Mouse (Mus musculus): ENCODE data around the gene Kcnip1. TPM values are rescaled to one million over a fixed set of nuclear protein-coding genes. Genes with fewer than 3 reads are reported as not detected.

Kcnip1 gene
- polyA plus RNA-seq, 1 experiment from 2014 or later: 2.0 TPM

GRCm38 (mm10) chr11:34008702-34009101, 15.8 kb upstream of the Kcnip1 start:
- no peaks in the 10 kb centered on the region for H3K9me3 ChIP-seq (replicated peaks; ENCODE audit: low read length)
- H3K27me3 ChIP-seq (ENCODE audit: insufficient read depth, low read length): no peaks in the 10 kb centered on the region
- DNase-seq (ENCODE audit: low spot score): peak; percentile 75
- H3K36me3 ChIP-seq (ENCODE audit: insufficient read depth, low read length): no peaks in the 10 kb centered on the region
- 46% methylated on average over 9 of the region's 9 CpGs for WGBS
- TF ChIP-seq CTCF (IDR thresholded peaks at IDR 0.05; ENCODE audit: low read depth): peak; percentile 80
- no peaks in the 10 kb centered on the region for H3K4me1 ChIP-seq (replicated peaks; ENCODE audit: insufficient read depth, low read length)
- ATAC-seq (replicated peaks; ENCODE audit: low FRiP score, low read depth): no peak
- H3K4me2 ChIP-seq (ENCODE audit: low read length): no peak overlapping the region
- H3K4me3 ChIP-seq (replicated peaks; ENCODE audit: low read depth, low read length): no peak overlapping the region
- no peak overlapping the region for H3K27ac ChIP-seq
- no peak overlapping the region for H3K9ac ChIP-seq (ENCODE audit: low read depth, low read length)

- Histone ChIP-seq H3K4me3 (replicated peaks; ENCODE audit: low read depth, low read length) (no peak overlapping the region), H3K36me3 (ENCODE audit: insufficient read depth, low read length) (no peaks in the 10 kb centered on the region), H3K9ac (ENCODE audit: low read depth, low read length) (no peak overlapping the region), H3K27me3 (ENCODE audit: insufficient read depth, low read length) (no peaks in the 10 kb centered on the region), H3K27ac (no peak overlapping the region), H3K4me2 (ENCODE audit: low read length) (no peak overlapping the region), H3K4me1 (replicated peaks; ENCODE audit: insufficient read depth, low read length) (no peaks in the 10 kb centered on the region), H3K9me3 (replicated peaks; ENCODE audit: low read length) (no peaks in the 10 kb centered on the region)
- no peak for TF ChIP-seq CTCF (IDR thresholded peaks at IDR 0.05; ENCODE audit: low read depth)
- 90% methylated on average over 11 of the region's 11 CpGs for WGBS
- no peak for ATAC-seq (replicated peaks; ENCODE audit: low FRiP score, low read depth)
- DNase-seq (ENCODE audit: low spot score): no peak
Observed at GRCm38 (mm10) chr11:34008214-34008613, 15.3 kb upstream of the Kcnip1 start.

GRCm38 (mm10) chr11:34007616-34008015, 14.7 kb upstream of the Kcnip1 start:
- DNase-seq (ENCODE audit: low spot score) (no peak), ATAC-seq (replicated peaks; ENCODE audit: low FRiP score, low read depth) (no peak)
- Histone ChIP-seq H3K9ac (ENCODE audit: low read depth, low read length) (no peak overlapping the region), H3K4me2 (ENCODE audit: low read length) (no peak overlapping the region), H3K27me3 (ENCODE audit: insufficient read depth, low read length) (no peaks in the 10 kb centered on the region), H3K4me3 (replicated peaks; ENCODE audit: low read depth, low read length) (no peak overlapping the region), H3K4me1 (replicated peaks; ENCODE audit: insufficient read depth, low read length) (no peaks in the 10 kb centered on the region), H3K9me3 (replicated peaks; ENCODE audit: low read length) (no peaks in the 10 kb centered on the region), H3K36me3 (ENCODE audit: insufficient read depth, low read length) (no peaks in the 10 kb centered on the region), H3K27ac (no peak overlapping the region)
- WGBS: 91% methylated on average over 2 of the region's 2 CpGs
- no peak for TF ChIP-seq CTCF (IDR thresholded peaks at IDR 0.05; ENCODE audit: low read depth)

GRCm38 (mm10) chr11:34002593-34002965, 9.6 kb upstream of the Kcnip1 start:
- no peaks in the 10 kb centered on the region for H3K4me1 ChIP-seq (replicated peaks; ENCODE audit: insufficient read depth, low read length)
- H3K4me2 ChIP-seq (ENCODE audit: low read length): no peak overlapping the region
- 71% methylated on average over 5 of the region's 5 CpGs for WGBS
- no peaks in the 10 kb centered on the region for H3K27me3 ChIP-seq (ENCODE audit: insufficient read depth, low read length)
- H3K27ac ChIP-seq: no peak overlapping the region
- ATAC-seq (replicated peaks; ENCODE audit: low FRiP score, low read depth) (no peak), DNase-seq (ENCODE audit: low spot score) (no peak)
- no peaks in the 10 kb centered on the region for H3K9me3 ChIP-seq (replicated peaks; ENCODE audit: low read length)
- no peaks in the 10 kb centered on the region for H3K36me3 ChIP-seq (ENCODE audit: insufficient read depth, low read length)
- H3K4me3 ChIP-seq (replicated peaks; ENCODE audit: low read depth, low read length): no peak overlapping the region
- no peak for TF ChIP-seq CTCF (IDR thresholded peaks at IDR 0.05; ENCODE audit: low read depth)
- no peak overlapping the region for H3K9ac ChIP-seq (ENCODE audit: low read depth, low read length)

GRCm38 (mm10) chr11:34001938-34002592, 9.1 kb upstream of the Kcnip1 start:
- no peak for ATAC-seq (replicated peaks; ENCODE audit: low FRiP score, low read depth)
- H3K4me2 ChIP-seq (ENCODE audit: low read length): no peak overlapping the region
- 7% methylated on average over 5 of the region's 5 CpGs for WGBS

GRCm38 (mm10) chr11:34000416-34000815, 7.5 kb upstream of the Kcnip1 start:
- H3K27ac ChIP-seq: no peak overlapping the region
- no peaks in the 10 kb centered on the region for H3K9me3 ChIP-seq (replicated peaks; ENCODE audit: low read length)
- H3K27me3 ChIP-seq (ENCODE audit: insufficient read depth, low read length): no peaks in the 10 kb centered on the region
- ATAC-seq (replicated peaks; ENCODE audit: low FRiP score, low read depth) (no peak), DNase-seq (ENCODE audit: low spot score) (no peak)
- no peaks in the 10 kb centered on the region for H3K4me1 ChIP-seq (replicated peaks; ENCODE audit: insufficient read depth, low read length)
- no peak for TF ChIP-seq CTCF (IDR thresholded peaks at IDR 0.05; ENCODE audit: low read depth)
- no peak overlapping the region for H3K9ac ChIP-seq (ENCODE audit: low read depth, low read length)
- no peak overlapping the region for H3K4me3 ChIP-seq (replicated peaks; ENCODE audit: low read depth, low read length)
- no peaks in the 10 kb centered on the region for H3K36me3 ChIP-seq (ENCODE audit: insufficient read depth, low read length)
- 81% methylated on average over 3 of the region's 3 CpGs for WGBS
- H3K4me2 ChIP-seq (ENCODE audit: low read length): no peak overlapping the region

More at GRCm38 (mm10) chr11:34001938-34002592, 9.1 kb upstream of the Kcnip1 start:
- Histone ChIP-seq H3K9ac (ENCODE audit: low read depth, low read length) (no peak overlapping the region), H3K4me1 (replicated peaks; ENCODE audit: insufficient read depth, low read length) (no peaks in the 10 kb centered on the region), H3K36me3 (ENCODE audit: insufficient read depth, low read length) (no peaks in the 10 kb centered on the region), H3K27me3 (ENCODE audit: insufficient read depth, low read length) (no peaks in the 10 kb centered on the region), H3K9me3 (replicated peaks; ENCODE audit: low read length) (no peaks in the 10 kb centered on the region), H3K27ac (no peak overlapping the region), H3K4me3 (replicated peaks; ENCODE audit: low read depth, low read length) (no peak overlapping the region)
- TF ChIP-seq CTCF (IDR thresholded peaks at IDR 0.05; ENCODE audit: low read depth): peak; percentile 79
- peak; percentile 61 for DNase-seq (ENCODE audit: low spot score)

- 63% methylated on average over 10 of the region's 10 CpGs for WGBS
- Histone ChIP-seq H3K4me2 (ENCODE audit: low read length) (no peak overlapping the region), H3K9me3 (replicated peaks; ENCODE audit: low read length) (no peaks in the 10 kb centered on the region), H3K27ac (no peak overlapping the region), H3K9ac (ENCODE audit: low read depth, low read length) (no peak overlapping the region), H3K27me3 (ENCODE audit: insufficient read depth, low read length) (peaks cover 6% of the 10 kb centered on the region; the same call in 1 of the 2 replicates), H3K4me1 (replicated peaks; ENCODE audit: insufficient read depth, low read length) (0 out of 2 replicates have a peak, but pooled peaks cover 1% of the 10 kb centered on the region), H3K4me3 (replicated peaks; ENCODE audit: low read depth, low read length) (no peak overlapping the region), H3K36me3 (ENCODE audit: insufficient read depth, low read length) (no peaks in the 10 kb centered on the region)
- TF ChIP-seq CTCF (IDR thresholded peaks at IDR 0.05; ENCODE audit: low read depth): no peak
- ATAC-seq (replicated peaks; ENCODE audit: low FRiP score, low read depth) (no peak), DNase-seq (ENCODE audit: low spot score) (no peak)
Observed at GRCm38 (mm10) chr11:33998244-33998643, 5.3 kb upstream of the Kcnip1 start.
